Mouse (Mus musculus) midbrain, embryonic 11.5 days (tissue): ENCODE measurements at regions not wholly inside any gene's neighbourhood (a gene's known extent, or its start where the extent isn't known, plus 50 kb on each side); places are given as distances from the start of the nearest gene placed in this dataset.

Experiments
- ATAC-seq: fragments of 200-750 bp; cut with Nextera tagmentation; 2 replicates; pipeline ENCODE4 v1.8.0; 2017; ENCODE audit warnings: moderate TSS enrichment, moderate library complexity; ENCODE audit not compliant: low FRiP score
- DNase-seq: peaks from one replicate; pipeline ENCODE4 v3.0.0; 2015; ENCODE audit warnings: low spot score; ENCODE audit errors: missing footprints
- H3K27ac ChIP-seq: fragments of 300-500 bp; sonication (generic); 2 replicates; pipeline ENCODE4 v1.5.1; 2014; ENCODE audit warnings: low read depth, low read length
- H3K27me3 ChIP-seq: fragments of 300-500 bp; sonication (generic); 2 replicates; pipeline ENCODE4 v1.6.1; 2014; ENCODE audit warnings: mild to moderate bottlenecking, low read length, moderate library complexity, mixed read lengths; ENCODE audit not compliant: control insufficient read depth, insufficient read depth
- H3K36me3 ChIP-seq: fragments of 300-500 bp; sonication (generic); 2 replicates; pipeline ENCODE4 v1.6.1; 2014; ENCODE audit warnings: mild to moderate bottlenecking, low read length, moderate library complexity, mixed read lengths; ENCODE audit not compliant: control insufficient read depth, insufficient read depth
- H3K4me1 ChIP-seq: fragments of 300-500 bp; sonication (generic); 2 replicates; pipeline ENCODE4 v1.6.1; 2014; ENCODE audit warnings: low read length; ENCODE audit not compliant: control insufficient read depth, insufficient read depth
- H3K4me2 ChIP-seq: fragments of 300-500 bp; sonication (generic); 2 replicates; pipeline ENCODE4 v1.6.1; 2014; ENCODE audit warnings: mild to moderate bottlenecking, moderate library complexity
- H3K4me3 ChIP-seq: fragments of 300-500 bp; sonication (generic); 2 replicates; pipeline ENCODE4 v1.5.1; 2014; ENCODE audit warnings: low read depth, low read length
- H3K9ac ChIP-seq: fragments of 300-500 bp; sonication (generic); 2 replicates; pipeline ENCODE4 v1.6.1; 2014; ENCODE audit warnings: low read length
- H3K9me3 ChIP-seq: fragments of 300-500 bp; sonication (generic); 2 replicates; pipeline ENCODE4 v1.6.1; 2016; ENCODE audit warnings: low read length; ENCODE audit not compliant: control insufficient read depth
- WGBS: fragments of 180-500 bp; shearing (Covaris S2); extraction: QIAGEN DNeasy Blood & Tissue Kit; methylation state at CpG from one replicate; pipeline ENCODE4 v1.1.7; 2014; 5-methylcytosine and 5-hydroxymethylcytosine counted together

DNA sequence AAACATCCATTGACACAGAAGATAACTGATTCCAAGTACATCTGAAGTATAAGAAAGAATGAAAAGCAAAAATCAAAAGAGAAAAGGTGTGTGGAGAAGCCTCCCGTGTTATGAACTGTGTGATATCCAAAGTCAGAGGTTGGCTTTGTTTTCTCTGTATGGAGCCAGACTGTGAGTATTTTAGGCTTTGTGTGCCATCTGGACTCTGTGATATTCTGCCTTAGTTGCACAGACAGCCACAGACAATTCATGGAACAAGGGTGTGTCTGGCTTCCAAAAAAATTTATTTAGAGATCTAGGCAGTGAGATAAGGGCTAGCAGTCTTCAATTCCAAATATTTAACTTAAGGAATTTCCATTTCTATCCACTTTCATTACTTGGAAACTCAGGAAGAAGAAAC, 111.5 kb upstream of the Dpp10 start:
- Histone ChIP-seq H3K27ac (no peak overlapping the region), H3K36me3 (no peaks in the 10 kb centered on the region), H3K9ac (no peak overlapping the region), H3K27me3 (no peaks in the 10 kb centered on the region), H3K9me3 (no peaks in the 10 kb centered on the region), H3K4me2 (no peak overlapping the region), H3K4me1 (no peaks in the 10 kb centered on the region), H3K4me3 (no peak overlapping the region)
- no peak for ATAC-seq
- WGBS = 84% methylated on average over 1 of the region's 1 CpGs
- no peak for DNase-seq

DNA sequence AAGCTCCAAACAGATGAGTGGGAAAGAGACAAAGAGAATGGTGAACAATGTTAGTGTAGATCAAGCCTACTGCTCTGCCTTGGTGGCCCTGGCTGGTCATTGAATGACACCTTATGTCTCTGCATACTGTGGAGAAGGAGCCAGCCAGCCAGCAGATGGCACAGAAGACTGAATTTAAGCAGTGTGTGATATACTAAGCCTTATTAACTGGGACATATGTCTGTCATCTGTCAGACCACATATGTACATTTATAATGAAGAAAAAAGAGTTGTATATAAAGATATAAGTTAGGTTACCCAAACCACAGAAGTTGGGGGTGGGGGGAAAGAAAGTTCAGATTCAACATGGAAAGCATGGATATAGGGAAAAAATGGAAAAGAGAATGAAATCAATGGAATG, 106.7 kb upstream of the Dpp10 start:
- H3K4me2 ChIP-seq = no peak overlapping the region
- H3K27ac ChIP-seq = no peak overlapping the region
- no peaks in the 10 kb centered on the region for H3K4me1 ChIP-seq
- no peaks in the 10 kb centered on the region for H3K9me3 ChIP-seq
- H3K27me3 ChIP-seq = no peaks in the 10 kb centered on the region
- no peak overlapping the region for H3K4me3 ChIP-seq
- no peak overlapping the region for H3K9ac ChIP-seq
- ATAC-seq (no peak), DNase-seq (peak; percentile 56)
- H3K36me3 ChIP-seq = no peaks in the 10 kb centered on the region

DNA sequence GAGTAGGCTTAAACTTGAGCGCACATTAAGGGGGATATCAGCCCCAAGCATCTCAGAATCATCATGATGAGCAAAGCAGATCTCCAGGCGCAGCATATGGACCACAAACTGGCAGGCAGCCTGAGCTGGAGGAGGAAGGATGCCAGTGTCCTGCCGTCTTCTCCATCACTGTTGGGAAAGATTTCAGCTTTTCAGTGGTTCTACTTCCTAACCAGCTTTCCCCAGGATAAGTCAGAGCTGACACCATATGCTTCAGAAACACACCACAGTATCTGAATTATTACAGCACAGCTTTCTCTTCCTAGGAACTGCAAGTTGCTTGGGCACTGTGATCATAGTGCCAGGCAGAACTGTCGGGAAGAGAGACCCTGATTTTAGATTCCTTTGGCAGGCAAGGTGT, 103.2 kb upstream of the Dpp10 start:
- Histone ChIP-seq H3K4me3 (no peak overlapping the region), H3K36me3 (no peaks in the 10 kb centered on the region), H3K4me1 (no peaks in the 10 kb centered on the region), H3K9ac (no peak overlapping the region), H3K9me3 (no peaks in the 10 kb centered on the region), H3K4me2 (no peak overlapping the region), H3K27me3 (no peaks in the 10 kb centered on the region), H3K27ac (no peak overlapping the region)
- 78% methylated on average over 4 of the region's 4 CpGs for WGBS
- ATAC-seq = no peak
- no peak for DNase-seq

- WGBS = 45% methylated on average over 3 of the region's 3 CpGs
- no peak for DNase-seq
- H3K9ac ChIP-seq = no peak overlapping the region
- H3K27ac ChIP-seq = no peak overlapping the region
- H3K27me3 ChIP-seq = no peaks in the 10 kb centered on the region
- no peaks in the 10 kb centered on the region for H3K4me1 ChIP-seq
- no peaks in the 10 kb centered on the region for H3K36me3 ChIP-seq
- no peak overlapping the region for H3K4me2 ChIP-seq
- no peak for ATAC-seq
- no peaks in the 10 kb centered on the region for H3K9me3 ChIP-seq
- no peak overlapping the region for H3K4me3 ChIP-seq
These were observed 59.0 kb upstream of the Dpp10 start for GRCm38 (mm10) chr1:124104286-124104846.

GRCm38 (mm10) chr1:124103049-124103448, 57.7 kb upstream of the Dpp10 start:
- Histone ChIP-seq H3K27me3 (no peaks in the 10 kb centered on the region), H3K4me2 (no peak overlapping the region), H3K4me3 (no peak overlapping the region), H3K9me3 (no peaks in the 10 kb centered on the region), H3K4me1 (no peaks in the 10 kb centered on the region), H3K27ac (no peak overlapping the region), H3K36me3 (no peaks in the 10 kb centered on the region), H3K9ac (no peak overlapping the region)
- DNase-seq = no peak
- no peak for ATAC-seq
- 39% methylated on average over 1 of the region's 1 CpGs for WGBS
